Mouse (Mus musculus): ENCODE results near the gene Cep350. TPM values are rescaled to one million over a fixed set of nuclear protein-coding genes. Genes with fewer than 3 reads are reported as not detected.

Gene Cep350
- polyA plus RNA-seq, 1 experiment = 5.8 TPM

DNA sequence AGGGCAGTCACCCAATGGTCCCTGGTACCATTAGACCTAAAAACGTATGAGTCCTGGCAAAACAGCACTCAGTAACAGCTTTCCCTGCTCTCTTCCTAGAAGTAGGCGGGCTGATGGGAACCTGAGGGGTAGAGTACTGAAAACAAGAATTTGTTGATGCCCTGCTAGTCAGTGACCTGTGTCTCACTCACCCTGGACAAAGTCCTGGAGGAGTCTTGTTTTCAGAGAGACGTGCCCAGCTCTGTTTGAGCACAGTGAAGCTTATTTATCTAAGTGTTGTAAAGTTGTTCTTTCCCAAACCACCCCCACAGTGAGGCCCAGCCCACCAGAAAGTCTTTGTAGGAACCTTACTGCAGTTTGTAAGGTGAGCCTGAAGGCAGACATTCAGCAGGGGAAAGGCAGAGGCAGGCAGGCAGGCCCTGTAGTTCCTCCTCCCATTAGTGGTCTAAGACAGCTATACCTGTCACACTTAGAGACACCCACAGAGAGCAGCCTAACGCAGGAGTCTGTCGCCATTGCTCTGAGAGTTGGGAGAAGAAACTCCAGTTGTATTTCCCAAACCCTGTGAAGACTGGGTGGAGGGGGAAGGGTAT is 146.2 kb downstream of the Cep350 start:
- 61% methylated on average over 5 of the region's 5 CpGs for WGBS

DNA sequence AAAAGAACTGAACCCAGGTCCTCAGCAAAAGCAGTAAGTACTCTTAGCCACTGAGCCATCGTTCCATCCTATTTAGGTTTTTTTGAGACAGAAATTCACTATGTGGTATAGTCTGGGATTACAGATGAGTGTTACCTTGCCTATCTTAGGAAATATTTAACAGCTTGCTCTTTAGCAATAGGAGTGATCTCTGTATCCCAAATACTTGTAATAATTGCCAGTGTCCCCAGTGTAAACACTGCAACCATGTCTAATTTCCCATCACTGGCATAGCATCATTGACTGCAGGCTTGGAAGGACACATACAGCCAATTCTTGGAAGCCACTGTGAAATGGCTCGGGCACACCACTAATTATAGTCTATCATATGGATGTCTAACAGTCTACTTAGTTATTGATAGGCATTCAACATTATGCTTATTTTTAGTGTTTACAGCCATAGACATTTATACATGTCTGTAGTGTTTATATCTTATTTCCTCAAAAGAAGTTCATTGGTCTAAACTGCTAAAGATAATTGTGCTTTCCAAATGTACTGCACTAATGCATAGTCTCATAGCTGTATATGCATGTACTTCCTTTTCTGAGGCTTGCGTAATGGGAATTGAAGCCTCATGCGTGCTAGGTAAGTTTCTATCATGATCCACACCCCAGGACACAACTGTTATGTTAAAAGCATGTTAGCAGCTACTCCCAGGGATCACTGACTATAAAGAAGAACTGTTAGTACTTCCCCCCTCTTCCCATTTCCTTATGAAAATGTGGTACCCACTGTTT is 146.9 kb downstream of the Cep350 start:
- 86% methylated on average over 4 of the region's 4 CpGs for WGBS
- no peak overlapping the region for H3K4me3 ChIP-seq (ENCODE audit: low read depth, low read length)
- TF ChIP-seq CTCF (IDR thresholded peaks at IDR 0.05; ENCODE audit: extremely low read depth, insufficient read length, insufficient replicate concordance, low read depth, low read length) (no peak), POLR2A (IDR thresholded peaks at IDR 0.05; ENCODE audit: low read depth, low read length) (no peak)

More for the DNA sequence above, 146.2 kb downstream of the Cep350 start:
- no peaks in the 10 kb centered on the region for H3K36me3 ChIP-seq (ENCODE audit: control insufficient read depth, insufficient read depth, low read length)
- H3K27me3 ChIP-seq (ENCODE audit: control insufficient read depth, insufficient read depth, low read length) = no peaks in the 10 kb centered on the region
- peaks cover 4% of the 10 kb centered on the region; the same call in 1 of the 2 replicates for H3K4me1 ChIP-seq (ENCODE audit: control insufficient read depth, insufficient read depth, insufficient read length, low read length)
- no peak overlapping the region for H3K27ac ChIP-seq (ENCODE audit: insufficient read depth, low read depth, low read length)
- no peak for TF ChIP-seq CTCF (IDR thresholded peaks at IDR 0.05; ENCODE audit: extremely low read depth, insufficient read length, insufficient replicate concordance, low read depth, low read length)
- TF ChIP-seq POLR2A (IDR thresholded peaks at IDR 0.05; ENCODE audit: low read depth, low read length) = no peak
- no peak overlapping the region for H3K4me3 ChIP-seq (ENCODE audit: low read depth, low read length)

DNA sequence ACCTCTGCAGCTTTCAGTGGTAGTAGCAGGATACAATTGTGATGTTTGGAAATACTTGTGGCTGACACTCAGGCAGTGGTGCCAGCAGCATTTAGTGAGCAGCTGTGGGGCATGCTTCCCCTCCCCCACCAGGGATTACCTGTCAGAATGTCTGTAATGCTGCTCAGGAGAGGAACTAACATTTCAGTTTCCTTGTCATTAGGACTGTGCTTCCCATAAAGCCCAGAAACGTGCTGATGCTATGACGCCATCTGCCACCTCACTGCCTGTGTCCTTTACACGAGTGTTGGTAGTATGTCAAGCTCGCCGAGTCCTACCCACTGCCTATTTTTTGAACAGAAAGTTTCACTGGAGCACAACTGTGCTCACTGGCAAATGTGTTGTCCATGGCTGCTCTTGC is 152.4 kb downstream of the Cep350 start:
- Histone ChIP-seq H3K27ac (ENCODE audit: insufficient read depth, low read depth, low read length) (no peak overlapping the region), H3K27me3 (ENCODE audit: control insufficient read depth, insufficient read depth, low read length) (no peaks in the 10 kb centered on the region), H3K4me3 (ENCODE audit: low read depth, low read length) (no peak overlapping the region), H3K36me3 (ENCODE audit: control insufficient read depth, insufficient read depth, low read length) (no peaks in the 10 kb centered on the region), H3K4me1 (ENCODE audit: control insufficient read depth, insufficient read depth, insufficient read length, low read length) (no peaks in the 10 kb centered on the region)
- 86% methylated on average over 5 of the region's 5 CpGs for WGBS
- TF ChIP-seq CTCF (IDR thresholded peaks at IDR 0.05; ENCODE audit: extremely low read depth, insufficient read length, insufficient replicate concordance, low read depth, low read length) (no peak), POLR2A (IDR thresholded peaks at IDR 0.05; ENCODE audit: low read depth, low read length) (no peak)

More for the DNA sequence above, 146.9 kb downstream of the Cep350 start:
- H3K27ac ChIP-seq (ENCODE audit: insufficient read depth, low read depth, low read length) = no peak overlapping the region
- peaks cover 4% of the 10 kb centered on the region; the same call in 1 of the 2 replicates for H3K4me1 ChIP-seq (ENCODE audit: control insufficient read depth, insufficient read depth, insufficient read length, low read length)
- H3K27me3 ChIP-seq (ENCODE audit: control insufficient read depth, insufficient read depth, low read length) = no peaks in the 10 kb centered on the region
- no peaks in the 10 kb centered on the region for H3K36me3 ChIP-seq (ENCODE audit: control insufficient read depth, insufficient read depth, low read length)

DNA sequence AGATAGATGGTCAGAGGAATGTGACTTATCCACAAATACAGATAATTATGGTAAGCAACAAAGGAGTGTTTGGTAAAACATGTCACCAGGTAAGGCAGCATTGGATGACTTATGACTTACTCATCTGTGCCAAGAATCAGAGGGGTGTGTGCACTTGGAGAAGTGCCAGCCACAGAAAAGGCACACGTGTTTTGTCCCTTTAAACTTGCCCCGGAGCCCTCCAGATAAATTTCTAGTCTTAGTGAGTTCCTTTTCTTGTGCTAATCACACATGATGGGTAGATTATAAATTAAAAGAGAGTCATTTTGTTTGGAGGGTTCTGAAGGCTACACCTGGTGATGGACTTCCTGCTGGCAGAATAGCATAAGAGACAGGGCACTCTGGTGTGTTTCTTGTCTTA is 156.9 kb downstream of the Cep350 start:
- no peak for TF ChIP-seq CTCF (IDR thresholded peaks at IDR 0.05; ENCODE audit: extremely low read depth, insufficient read length, insufficient replicate concordance, low read depth, low read length)
- no peak for TF ChIP-seq POLR2A (IDR thresholded peaks at IDR 0.05; ENCODE audit: low read depth, low read length)
- H3K4me1 ChIP-seq (ENCODE audit: control insufficient read depth, insufficient read depth, insufficient read length, low read length) = peaks cover 2% of the 10 kb centered on the region; the same call in 1 of the 2 replicates
- no peak overlapping the region for H3K27ac ChIP-seq (ENCODE audit: insufficient read depth, low read depth, low read length)
- no peak overlapping the region for H3K4me3 ChIP-seq (ENCODE audit: low read depth, low read length)
- no peaks in the 10 kb centered on the region for H3K36me3 ChIP-seq (ENCODE audit: control insufficient read depth, insufficient read depth, low read length)
- WGBS = 23% methylated on average over 2 of the region's 2 CpGs
- H3K27me3 ChIP-seq (ENCODE audit: control insufficient read depth, insufficient read depth, low read length) = no peaks in the 10 kb centered on the region

DNA sequence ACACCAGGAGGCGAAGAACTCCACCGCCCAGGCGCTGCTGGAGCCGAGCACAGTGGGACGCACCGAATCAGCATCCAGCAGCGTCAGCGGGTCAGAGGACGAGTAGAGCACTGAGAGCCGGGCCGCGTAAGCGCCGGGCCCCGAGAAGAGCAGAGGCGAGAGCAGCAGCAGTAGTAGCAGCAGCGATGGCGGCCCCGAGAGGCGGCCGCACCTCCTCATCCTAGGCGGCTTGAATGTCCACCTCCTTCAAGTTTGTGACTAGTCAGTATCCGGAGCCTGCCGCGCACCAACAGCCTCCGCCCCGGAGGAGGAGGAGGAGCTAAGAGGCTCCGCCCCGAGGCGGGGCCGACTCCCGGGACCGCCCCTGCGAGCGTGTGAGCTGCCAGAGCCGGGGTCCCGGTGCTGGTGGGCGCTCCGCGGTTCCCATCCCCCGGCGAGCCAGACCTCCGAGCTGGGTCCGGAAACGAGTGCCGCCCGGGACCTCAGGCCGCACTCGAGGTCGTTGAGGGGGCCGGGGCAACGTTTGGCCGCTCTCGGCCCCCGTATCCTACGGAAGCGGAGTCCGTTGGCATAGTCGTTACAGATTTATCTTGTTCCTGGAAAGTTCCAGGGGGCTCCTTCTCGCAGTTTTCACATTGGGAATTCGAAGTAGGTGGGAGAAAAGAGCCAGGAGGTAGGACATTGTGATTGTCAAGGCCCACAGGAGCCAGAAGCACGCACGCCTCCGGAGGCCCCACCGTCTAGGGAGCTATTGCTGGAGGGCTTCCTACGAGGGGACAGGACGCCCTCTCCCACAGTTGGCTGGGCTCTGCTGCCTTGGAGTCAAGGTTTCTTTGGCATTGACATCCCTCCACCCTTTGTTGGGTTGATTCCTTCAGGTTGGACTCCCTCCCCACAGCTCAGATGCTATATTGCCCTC is 160.2 kb downstream of the Cep350 start, which contains the start of gene Qsox1:
Gene Qsox1 (minus strand): TSS at position 309 of the 919 bp plus-strand sequence.
- TF ChIP-seq POLR2A (IDR thresholded peaks at IDR 0.05; ENCODE audit: low read depth, low read length) = peak; percentile 92
- no peak for TF ChIP-seq CTCF (IDR thresholded peaks at IDR 0.05; ENCODE audit: extremely low read depth, insufficient read length, insufficient replicate concordance, low read depth, low read length)
- H3K4me3 ChIP-seq (ENCODE audit: low read depth, low read length) = peak within 1 kb of the TSS; percentile 91
- no peaks in the 10 kb centered on the region for H3K27me3 ChIP-seq (ENCODE audit: control insufficient read depth, insufficient read depth, low read length)
- no peaks in the 10 kb centered on the region for H3K36me3 ChIP-seq (ENCODE audit: control insufficient read depth, insufficient read depth, low read length)
- peak within 1 kb of the TSS; percentile 29 for H3K27ac ChIP-seq (ENCODE audit: insufficient read depth, low read depth, low read length)
- WGBS = under 1% methylated on average over 66 of the region's 67 CpGs
- H3K4me1 ChIP-seq (ENCODE audit: control insufficient read depth, insufficient read depth, insufficient read length, low read length) = peaks cover 13% of the 10 kb centered on the region; the same call in 1 of the 2 replicates

DNA sequence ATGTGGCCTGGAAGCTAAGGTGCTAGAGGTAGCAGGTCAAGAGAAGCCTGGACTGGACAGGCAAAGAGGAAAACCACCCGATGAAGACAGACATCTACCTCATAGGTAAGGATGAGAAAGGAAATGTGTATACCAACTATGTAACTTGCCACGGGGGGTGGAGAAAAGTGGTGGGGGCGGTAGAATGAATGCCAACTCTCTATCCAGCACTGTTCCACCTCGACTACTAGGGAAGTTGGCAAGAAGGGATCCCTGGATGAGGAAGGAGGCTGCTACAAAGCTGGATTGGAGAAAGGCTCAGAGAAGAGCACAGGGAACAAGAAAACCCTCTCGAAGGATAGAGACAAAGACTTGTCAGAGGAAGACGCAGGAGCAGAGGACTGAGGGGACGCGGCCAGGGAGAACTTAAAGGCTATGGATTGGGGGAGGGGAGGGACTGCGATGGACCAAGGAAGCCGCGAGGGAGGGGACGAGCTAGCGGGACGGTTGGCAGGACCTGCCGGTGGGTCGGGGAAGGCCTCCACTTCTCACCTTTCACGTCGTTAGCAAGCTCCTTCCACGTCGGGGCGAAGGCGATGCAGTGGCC is 161.0 kb downstream of the Cep350 start:
- H3K4me1 ChIP-seq (ENCODE audit: control insufficient read depth, insufficient read depth, insufficient read length, low read length) = peaks cover 13% of the 10 kb centered on the region; the same call in 1 of the 2 replicates
- no peaks in the 10 kb centered on the region for H3K27me3 ChIP-seq (ENCODE audit: control insufficient read depth, insufficient read depth, low read length)
- H3K27ac ChIP-seq (ENCODE audit: insufficient read depth, low read depth, low read length) = peak overlapping the region; percentile 29
- TF ChIP-seq POLR2A (IDR thresholded peaks at IDR 0.05; ENCODE audit: low read depth, low read length) (no peak), CTCF (IDR thresholded peaks at IDR 0.05; ENCODE audit: extremely low read depth, insufficient read length, insufficient replicate concordance, low read depth, low read length) (no peak)
- peak overlapping the region; percentile 91 for H3K4me3 ChIP-seq (ENCODE audit: low read depth, low read length)
- 2% methylated on average over 22 of the region's 22 CpGs for WGBS
- H3K36me3 ChIP-seq (ENCODE audit: control insufficient read depth, insufficient read depth, low read length) = no peaks in the 10 kb centered on the region

All from small intestine, adult 2 months (tissue).